Comparison of ENCODE assay signal across 11 mouse cellular contexts in the genomic region with DNA sequence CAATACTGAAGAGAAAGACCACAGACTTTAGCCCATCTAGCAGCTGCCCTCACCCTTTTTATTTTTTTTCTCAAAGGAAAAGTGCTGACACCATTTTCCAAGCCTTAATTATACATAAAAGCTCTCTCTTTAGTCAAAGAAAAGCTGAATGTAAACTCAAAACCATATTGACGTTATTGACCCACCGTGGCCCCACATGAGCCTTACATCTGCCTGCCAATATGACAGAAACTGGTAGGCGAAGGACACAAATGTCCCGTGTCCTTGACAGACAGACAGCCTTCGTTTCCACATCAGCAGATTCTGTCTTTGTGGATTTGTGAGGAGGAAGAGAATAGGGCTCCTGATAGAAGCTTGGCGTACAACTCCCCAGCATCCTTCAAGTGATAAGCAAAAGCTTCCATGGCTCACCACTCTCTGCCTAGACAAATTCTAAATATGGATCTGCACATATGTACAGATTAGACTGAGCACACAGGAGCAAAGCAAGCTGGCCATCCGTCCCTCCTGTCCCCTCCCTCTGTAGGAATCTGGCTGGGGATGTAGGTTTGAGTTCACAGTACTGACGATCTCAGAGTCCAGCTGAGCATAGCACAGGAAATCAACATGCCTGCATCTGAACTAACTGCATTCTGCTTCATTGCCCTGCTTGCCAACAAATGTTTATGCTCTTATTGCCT.
DNase-seq lines count a peak whose midpoint lies in the region; ATAC-seq and TF ChIP-seq lines count a peak whose summit lies in the region.
"Had no signal": no experiment of that assay in that cellular context is flagged by ENCODE, and none has a peak within 500 bp of the region (broad histone marks: within the 10 kb centered on the region; RNA-seq: fewer than 3 reads in every experiment).

No protein-coding gene starts in this region.

- DNase-seq in kidney, postnatal 0 days (ENCODE audit: low spot score) = peak; percentile 32
- no peak for DNase-seq in kidney, postnatal 25 days
- no peak for DNase-seq in forebrain, embryonic 14.5 days (ENCODE audit: low spot score)
- no peak for DNase-seq in midbrain, embryonic 14.5 days
- no peak for DNase-seq in adipocyte (ENCODE audit: low spot score)
- DNase-seq in adrenal gland, postnatal 25 days = no peak
- DNase-seq in lung, postnatal 14 days = no peak

- no peak for ATAC-seq in kidney, postnatal 0 days (replicated peaks; ENCODE audit: low FRiP score, low read depth)
- ATAC-seq in forebrain, embryonic 14.5 days = no peak
- no peak; the same call in 1 of the 2 replicates for ATAC-seq in heart, embryonic 15.5 days (replicated peaks; ENCODE audit: insufficient number of reproducible peaks, insufficient read depth, low FRiP score, low read depth)
- no peak for ATAC-seq in midbrain, embryonic 14.5 days (ENCODE audit: low FRiP score, low TSS enrichment)
- ATAC-seq: intestine, embryonic 15.5 days had no signal

- no peaks in the 10 kb centered on the region for H3K9me3 ChIP-seq in kidney, postnatal 0 days (replicated peaks; ENCODE audit: low read length)
- no peaks in the 10 kb centered on the region for H3K9me3 ChIP-seq in forebrain, embryonic 14.5 days (replicated peaks; ENCODE audit: control insufficient read depth, low read length)
- no peaks in the 10 kb centered on the region for H3K9me3 ChIP-seq in heart, embryonic 15.5 days (replicated peaks)
- no peaks in the 10 kb centered on the region for H3K9me3 ChIP-seq in midbrain, embryonic 14.5 days (ENCODE audit: control insufficient read depth, low read length)
- H3K9me3 ChIP-seq: intestine, embryonic 15.5 days; stomach, embryonic 15.5 days had no signal

- no peaks in the 10 kb centered on the region for H3K36me3 ChIP-seq in kidney, postnatal 0 days (ENCODE audit: insufficient read depth, low read length)
- H3K36me3 ChIP-seq in forebrain, embryonic 14.5 days (ENCODE audit: control insufficient read depth, insufficient read depth, low read length) = no peaks in the 10 kb centered on the region
- no peaks in the 10 kb centered on the region for H3K36me3 ChIP-seq in heart, embryonic 15.5 days
- H3K36me3 ChIP-seq in midbrain, embryonic 14.5 days (ENCODE audit: control insufficient read depth, insufficient read depth, low read length) = no peaks in the 10 kb centered on the region
- H3K36me3 ChIP-seq: intestine, embryonic 15.5 days; stomach, embryonic 15.5 days had no signal

- peaks cover 9% of the 10 kb centered on the region; the same call in 1 of the 2 replicates for H3K4me1 ChIP-seq in kidney, postnatal 0 days (replicated peaks; ENCODE audit: insufficient read depth, low read length)
- H3K4me1 ChIP-seq in forebrain, embryonic 14.5 days (ENCODE audit: control insufficient read depth, insufficient read depth, low read length) = peaks cover 24% of the 10 kb centered on the region
- H3K4me1 ChIP-seq in heart, embryonic 15.5 days (replicated peaks) = peaks cover 37% of the 10 kb centered on the region
- H3K4me1 ChIP-seq in midbrain, embryonic 14.5 days (ENCODE audit: control insufficient read depth, insufficient read depth, low read length) = peaks cover 32% of the 10 kb centered on the region
- H3K4me1 ChIP-seq: intestine, embryonic 15.5 days had no signal

- no peak overlapping the region for H3K4me2 ChIP-seq in kidney, postnatal 0 days (ENCODE audit: low read length)
- peak overlapping the region; percentile 12; the same call in 1 of the 2 replicates for H3K4me2 ChIP-seq in forebrain, embryonic 14.5 days (ENCODE audit: low read length)
- 0 out of 2 replicates have a peak overlapping the region, but pooled peaks have one; percentile 14 for H3K4me2 ChIP-seq in heart, embryonic 15.5 days
- no peak overlapping the region for H3K4me2 ChIP-seq in midbrain, embryonic 14.5 days (ENCODE audit: low read length)
- H3K4me2 ChIP-seq: intestine, embryonic 15.5 days; liver, embryonic 11.5 days; stomach, embryonic 15.5 days had no signal

- no peaks in the 10 kb centered on the region for H3K27me3 ChIP-seq in kidney, postnatal 0 days (ENCODE audit: insufficient read depth, low read length)
- no peaks in the 10 kb centered on the region for H3K27me3 ChIP-seq in forebrain, embryonic 14.5 days (replicated peaks; ENCODE audit: control insufficient read depth, insufficient read depth, low read length)
- no peaks in the 10 kb centered on the region for H3K27me3 ChIP-seq in heart, embryonic 15.5 days
- H3K27me3 ChIP-seq in midbrain, embryonic 14.5 days (ENCODE audit: control insufficient read depth, insufficient read depth, low read length) = no peaks in the 10 kb centered on the region
- H3K27me3 ChIP-seq: intestine, embryonic 15.5 days; stomach, embryonic 15.5 days had no signal

- no peak overlapping the region for H3K27ac ChIP-seq in kidney, postnatal 0 days
- H3K27ac ChIP-seq in forebrain, embryonic 14.5 days (ENCODE audit: low read depth, low read length) = peak overlapping the region; percentile 21; the same call in 1 of the 2 replicates
- peak overlapping the region; percentile 63 for H3K27ac ChIP-seq in heart, embryonic 15.5 days
- H3K27ac ChIP-seq in midbrain, embryonic 14.5 days (replicated peaks; ENCODE audit: low read depth, low read length) = peak overlapping the region; percentile 50; the same call in 1 of the 2 replicates
- H3K27ac ChIP-seq: intestine, embryonic 15.5 days; stomach, embryonic 15.5 days had no signal

- no peak overlapping the region for H3K9ac ChIP-seq in kidney, postnatal 0 days (ENCODE audit: low read depth, low read length)
- H3K9ac ChIP-seq in forebrain, embryonic 14.5 days (ENCODE audit: low read length) = no peak overlapping the region
- no peak overlapping the region for H3K9ac ChIP-seq in heart, embryonic 15.5 days
- no peak overlapping the region for H3K9ac ChIP-seq in midbrain, embryonic 14.5 days (replicated peaks; ENCODE audit: low read length)
- H3K9ac ChIP-seq: intestine, embryonic 15.5 days; stomach, embryonic 15.5 days had no signal

- no peak overlapping the region for H3K4me3 ChIP-seq in kidney, postnatal 0 days (replicated peaks; ENCODE audit: low read depth, low read length)
- H3K4me3 ChIP-seq in forebrain, embryonic 14.5 days (ENCODE audit: low read depth, low read length) = no peak overlapping the region
- H3K4me3 ChIP-seq in heart, embryonic 15.5 days = no peak overlapping the region
- no peak overlapping the region for H3K4me3 ChIP-seq in midbrain, embryonic 14.5 days (replicated peaks; ENCODE audit: low read depth, low read length)
- H3K4me3 ChIP-seq: intestine, embryonic 15.5 days; stomach, embryonic 15.5 days had no signal

- no peak for TF ChIP-seq CTCF in kidney, postnatal 0 days (IDR thresholded peaks at IDR 0.05; ENCODE audit: low read depth)

- WGBS in kidney, postnatal 0 days = 71% methylated on average over 8 of the region's 8 CpGs
- WGBS in forebrain, embryonic 14.5 days = 51% methylated on average over 8 of the region's 8 CpGs
- WGBS in heart, embryonic 15.5 days = 43% methylated on average over 8 of the region's 8 CpGs
- WGBS in midbrain, embryonic 14.5 days = 46% methylated on average over 8 of the region's 8 CpGs

Comparison
In these comparisons a context has a peak if more than half of its experiments do, and no peak if none do; other contexts are left out.
1. H3K4me2 ChIP-seq: peak in forebrain, embryonic 14.5 days (single experiment) and heart, embryonic 15.5 days (single experiment); none in kidney, postnatal 0 days (single experiment) and midbrain, embryonic 14.5 days (single experiment).